Mouse (Mus musculus): Measurements from ENCODE around the gene Prpsap2. TPM values are rescaled to one million over a fixed set of nuclear protein-coding genes. Genes with fewer than 3 reads are reported as not detected.

The Prpsap2 gene
- polyA plus RNA-seq, 1 experiment from 2014 or later, result 28.2 TPM

DNA sequence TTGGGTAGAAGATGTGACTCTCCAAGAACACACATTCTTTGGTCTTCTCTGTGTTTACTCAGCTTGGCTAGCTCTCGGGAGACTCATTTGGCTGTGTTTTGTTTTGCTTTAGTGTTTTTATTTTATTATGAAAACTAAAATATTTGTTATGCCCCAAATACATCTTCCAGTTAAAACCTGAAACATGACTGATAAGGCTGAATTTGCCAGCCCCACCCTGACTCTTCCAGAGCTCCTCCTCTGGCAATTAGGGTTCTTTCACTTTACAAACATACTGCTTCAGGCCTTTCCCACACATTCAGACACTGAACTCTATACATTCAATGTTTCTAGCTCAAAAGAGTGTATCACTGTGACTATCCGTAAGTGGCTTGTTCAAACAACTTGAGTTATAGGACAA, 4.7 kb downstream of the Prpsap2 start:
- no peak overlapping the region for H3K27ac ChIP-seq (replicated peaks; ENCODE audit: low read depth, low read length)
- H3K36me3 ChIP-seq (ENCODE audit: control insufficient read depth, insufficient read depth, low read length), result peaks cover 5% of the 10 kb centered on the region
- no peaks in the 10 kb centered on the region for H3K4me1 ChIP-seq (ENCODE audit: control insufficient read depth, insufficient read depth, low read length)
- no peak overlapping the region for H3K9ac ChIP-seq (ENCODE audit: low read length)
- H3K4me2 ChIP-seq (ENCODE audit: low read depth, severe bottlenecking), result no peak overlapping the region
- no peak overlapping the region for H3K4me3 ChIP-seq (ENCODE audit: low read depth, low read length)
- ATAC-seq (ENCODE audit: insufficient number of reproducible peaks, low FRiP score, low TSS enrichment, low read depth) (no peak), DNase-seq (ENCODE audit: low spot score) (no peak)
- H3K9me3 ChIP-seq (ENCODE audit: control insufficient read depth, low read length), result no peaks in the 10 kb centered on the region
- WGBS, result 90% methylated on average over 2 of the region's 2 CpGs
- no peaks in the 10 kb centered on the region for H3K27me3 ChIP-seq (ENCODE audit: control insufficient read depth, insufficient read depth, low read length)

DNA sequence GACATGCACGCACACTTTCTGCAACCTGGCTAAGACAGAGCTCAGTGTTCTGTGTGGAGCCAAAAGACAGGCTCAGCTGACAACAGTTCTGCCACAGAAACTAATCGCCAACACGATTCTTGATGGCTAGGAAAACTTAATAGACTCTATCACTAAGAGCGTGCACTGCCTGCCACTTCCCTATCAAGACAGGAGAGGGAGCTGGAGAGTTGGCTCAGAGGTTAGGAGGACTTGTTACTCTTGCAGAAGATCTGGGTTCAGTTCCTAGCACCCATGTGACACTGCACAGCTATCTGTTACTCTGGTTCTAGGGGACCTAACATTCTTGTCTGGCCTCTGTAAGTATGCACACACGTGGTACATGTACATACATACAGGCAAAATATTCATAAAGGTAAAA, 10.3 kb downstream of the Prpsap2 start:
- DNase-seq (ENCODE audit: low spot score) (peak; percentile 24), ATAC-seq (ENCODE audit: insufficient number of reproducible peaks, low FRiP score, low TSS enrichment, low read depth) (no peak)
- Histone ChIP-seq H3K27ac (replicated peaks; ENCODE audit: low read depth, low read length) (no peak overlapping the region), H3K36me3 (ENCODE audit: control insufficient read depth, insufficient read depth, low read length) (peaks cover 10% of the 10 kb centered on the region), H3K4me2 (ENCODE audit: low read depth, severe bottlenecking) (no peak overlapping the region), H3K9me3 (ENCODE audit: control insufficient read depth, low read length) (no peaks in the 10 kb centered on the region), H3K9ac (ENCODE audit: low read length) (no peak overlapping the region), H3K4me3 (ENCODE audit: low read depth, low read length) (no peak overlapping the region), H3K27me3 (ENCODE audit: control insufficient read depth, insufficient read depth, low read length) (no peaks in the 10 kb centered on the region), H3K4me1 (ENCODE audit: control insufficient read depth, insufficient read depth, low read length) (no peaks in the 10 kb centered on the region)
- WGBS, result 82% methylated on average over 5 of the region's 5 CpGs

GRCm38 (mm10) chr11:61747161-61747560, 14.7 kb downstream of the Prpsap2 start:
- H3K4me1 ChIP-seq (ENCODE audit: control insufficient read depth, insufficient read depth, low read length), result no peaks in the 10 kb centered on the region
- DNase-seq (ENCODE audit: low spot score), result no peak
- WGBS, result 83% methylated on average over 3 of the region's 3 CpGs
- no peak overlapping the region for H3K27ac ChIP-seq (replicated peaks; ENCODE audit: low read depth, low read length)
- no peak for ATAC-seq (ENCODE audit: insufficient number of reproducible peaks, low FRiP score, low TSS enrichment, low read depth)
- H3K9me3 ChIP-seq (ENCODE audit: control insufficient read depth, low read length), result no peaks in the 10 kb centered on the region
- peaks cover 5% of the 10 kb centered on the region; the same call in 1 of the 2 replicates for H3K36me3 ChIP-seq (ENCODE audit: control insufficient read depth, insufficient read depth, low read length)
- no peak overlapping the region for H3K4me2 ChIP-seq (ENCODE audit: low read depth, severe bottlenecking)
- H3K9ac ChIP-seq (ENCODE audit: low read length), result no peak overlapping the region
- no peaks in the 10 kb centered on the region for H3K27me3 ChIP-seq (ENCODE audit: control insufficient read depth, insufficient read depth, low read length)
- no peak overlapping the region for H3K4me3 ChIP-seq (ENCODE audit: low read depth, low read length)

- Histone ChIP-seq H3K27ac (replicated peaks; ENCODE audit: low read depth, low read length) (no peak overlapping the region), H3K27me3 (ENCODE audit: control insufficient read depth, insufficient read depth, low read length) (no peaks in the 10 kb centered on the region), H3K4me3 (ENCODE audit: low read depth, low read length) (no peak overlapping the region), H3K36me3 (ENCODE audit: control insufficient read depth, insufficient read depth, low read length) (peaks cover 5% of the 10 kb centered on the region; the same call in 1 of the 2 replicates), H3K9ac (ENCODE audit: low read length) (no peak overlapping the region), H3K4me2 (ENCODE audit: low read depth, severe bottlenecking) (no peak overlapping the region), H3K9me3 (ENCODE audit: control insufficient read depth, low read length) (no peaks in the 10 kb centered on the region), H3K4me1 (ENCODE audit: control insufficient read depth, insufficient read depth, low read length) (no peaks in the 10 kb centered on the region)
- DNase-seq (ENCODE audit: low spot score) (no peak), ATAC-seq (ENCODE audit: insufficient number of reproducible peaks, low FRiP score, low TSS enrichment, low read depth) (no peak)
- WGBS, result 91% methylated on average over 9 of the region's 9 CpGs
These were observed 16.1 kb downstream of the Prpsap2 start for GRCm38 (mm10) chr11:61745781-61746180.

GRCm38 (mm10) chr11:61744460-61744859, 17.4 kb downstream of the Prpsap2 start:
- Histone ChIP-seq H3K27me3 (ENCODE audit: control insufficient read depth, insufficient read depth, low read length) (no peaks in the 10 kb centered on the region), H3K4me2 (ENCODE audit: low read depth, severe bottlenecking) (no peak overlapping the region), H3K4me3 (ENCODE audit: low read depth, low read length) (no peak overlapping the region), H3K36me3 (ENCODE audit: control insufficient read depth, insufficient read depth, low read length) (peaks cover 7% of the 10 kb centered on the region; the same call in 1 of the 2 replicates), H3K9ac (ENCODE audit: low read length) (no peak overlapping the region), H3K27ac (replicated peaks; ENCODE audit: low read depth, low read length) (no peak overlapping the region), H3K4me1 (ENCODE audit: control insufficient read depth, insufficient read depth, low read length) (no peaks in the 10 kb centered on the region), H3K9me3 (ENCODE audit: control insufficient read depth, low read length) (no peaks in the 10 kb centered on the region)
- ATAC-seq (ENCODE audit: insufficient number of reproducible peaks, low FRiP score, low TSS enrichment, low read depth) (no peak), DNase-seq (ENCODE audit: low spot score) (peak; percentile 30)
- WGBS, result 65% methylated on average over 3 of the region's 3 CpGs

GRCm38 (mm10) chr11:61743768-61744167, 18.1 kb downstream of the Prpsap2 start:
- no peak for ATAC-seq (ENCODE audit: insufficient number of reproducible peaks, low FRiP score, low TSS enrichment, low read depth)
- no peaks in the 10 kb centered on the region for H3K27me3 ChIP-seq (ENCODE audit: control insufficient read depth, insufficient read depth, low read length)
- 90% methylated on average over 3 of the region's 3 CpGs for WGBS

DNA sequence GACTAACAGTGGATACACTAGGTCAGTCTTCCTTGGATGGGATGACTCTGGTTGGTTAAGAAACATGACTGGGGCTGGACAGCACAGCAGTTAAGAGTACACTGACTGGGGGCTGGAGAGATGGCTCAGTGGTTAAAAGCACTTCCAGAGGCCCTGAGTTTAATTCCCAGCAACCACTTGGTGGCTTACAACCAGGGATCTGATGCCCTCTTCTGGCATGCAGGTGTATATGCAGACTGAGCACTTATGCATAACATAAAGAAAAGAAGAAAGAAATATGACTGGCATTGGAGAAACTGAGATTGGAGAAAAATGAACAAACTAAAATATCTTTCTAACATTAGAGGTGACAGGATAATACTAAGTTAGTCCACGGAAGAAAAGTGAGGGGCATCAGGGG, 21.4 kb downstream of the Prpsap2 start:
- H3K4me1 ChIP-seq (ENCODE audit: control insufficient read depth, insufficient read depth, low read length), result no peaks in the 10 kb centered on the region
- peaks cover 9% of the 10 kb centered on the region; the same call in 1 of the 2 replicates for H3K36me3 ChIP-seq (ENCODE audit: control insufficient read depth, insufficient read depth, low read length)
- ATAC-seq (ENCODE audit: insufficient number of reproducible peaks, low FRiP score, low TSS enrichment, low read depth) (no peak), DNase-seq (ENCODE audit: low spot score) (no peak)
- 90% methylated on average over 1 of the region's 1 CpGs for WGBS
- no peak overlapping the region for H3K9ac ChIP-seq (ENCODE audit: low read length)
- H3K27me3 ChIP-seq (ENCODE audit: control insufficient read depth, insufficient read depth, low read length), result no peaks in the 10 kb centered on the region
- H3K4me2 ChIP-seq (ENCODE audit: low read depth, severe bottlenecking), result no peak overlapping the region
- no peaks in the 10 kb centered on the region for H3K9me3 ChIP-seq (ENCODE audit: control insufficient read depth, low read length)
- H3K27ac ChIP-seq (replicated peaks; ENCODE audit: low read depth, low read length), result no peak overlapping the region
- no peak overlapping the region for H3K4me3 ChIP-seq (ENCODE audit: low read depth, low read length)

More at GRCm38 (mm10) chr11:61743768-61744167, 18.1 kb downstream of the Prpsap2 start:
- Histone ChIP-seq H3K27ac (replicated peaks; ENCODE audit: low read depth, low read length) (no peak overlapping the region), H3K36me3 (ENCODE audit: control insufficient read depth, insufficient read depth, low read length) (peaks cover 10% of the 10 kb centered on the region; the same call in 1 of the 2 replicates), H3K4me1 (ENCODE audit: control insufficient read depth, insufficient read depth, low read length) (no peaks in the 10 kb centered on the region), H3K4me2 (ENCODE audit: low read depth, severe bottlenecking) (no peak overlapping the region), H3K9ac (ENCODE audit: low read length) (no peak overlapping the region), H3K9me3 (ENCODE audit: control insufficient read depth, low read length) (no peaks in the 10 kb centered on the region), H3K4me3 (ENCODE audit: low read depth, low read length) (no peak overlapping the region)
- DNase-seq (ENCODE audit: low spot score), result no peak

- no peaks in the 10 kb centered on the region for H3K4me1 ChIP-seq (ENCODE audit: control insufficient read depth, insufficient read depth, low read length)
- H3K4me2 ChIP-seq (ENCODE audit: low read depth, severe bottlenecking), result no peak overlapping the region
- H3K27ac ChIP-seq (replicated peaks; ENCODE audit: low read depth, low read length), result no peak overlapping the region
- no peak overlapping the region for H3K4me3 ChIP-seq (ENCODE audit: low read depth, low read length)
- H3K36me3 ChIP-seq (ENCODE audit: control insufficient read depth, insufficient read depth, low read length), result peaks cover 9% of the 10 kb centered on the region; the same call in 1 of the 2 replicates
- WGBS, result 86% methylated on average over 1 of the region's 1 CpGs
- no peaks in the 10 kb centered on the region for H3K9me3 ChIP-seq (ENCODE audit: control insufficient read depth, low read length)
- no peak for ATAC-seq (ENCODE audit: insufficient number of reproducible peaks, low FRiP score, low TSS enrichment, low read depth)
- no peak overlapping the region for H3K9ac ChIP-seq (ENCODE audit: low read length)
- H3K27me3 ChIP-seq (ENCODE audit: control insufficient read depth, insufficient read depth, low read length), result no peaks in the 10 kb centered on the region
- no peak for DNase-seq (ENCODE audit: low spot score)
These were observed 24.6 kb downstream of the Prpsap2 start for GRCm38 (mm10) chr11:61737290-61737689.

DNA sequence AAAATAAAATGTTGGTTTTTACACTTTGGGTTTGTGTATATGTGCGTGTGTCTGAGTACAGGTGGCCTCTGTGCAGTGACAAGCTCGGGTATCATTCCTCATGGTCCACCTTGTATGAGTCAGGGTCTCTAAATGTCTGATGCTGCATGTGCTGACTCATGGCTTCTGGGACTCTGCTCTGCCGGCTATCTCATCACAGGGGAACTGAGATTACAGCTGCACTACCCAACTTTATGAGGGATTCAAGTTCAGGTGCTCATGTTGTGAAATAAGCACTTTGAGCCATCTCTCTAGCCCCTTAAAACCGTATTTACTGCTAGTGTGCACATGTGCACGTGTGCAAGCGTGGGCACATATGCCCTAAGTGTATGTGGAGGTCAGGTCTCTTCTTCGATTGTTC, 29.2 kb downstream of the Prpsap2 start:
- no peak for ATAC-seq (ENCODE audit: insufficient number of reproducible peaks, low FRiP score, low TSS enrichment, low read depth)
- DNase-seq (ENCODE audit: low spot score), result no peak
- Histone ChIP-seq H3K36me3 (ENCODE audit: control insufficient read depth, insufficient read depth, low read length) (peaks cover 2% of the 10 kb centered on the region; the same call in 1 of the 2 replicates), H3K9me3 (ENCODE audit: control insufficient read depth, low read length) (no peaks in the 10 kb centered on the region), H3K4me1 (ENCODE audit: control insufficient read depth, insufficient read depth, low read length) (no peaks in the 10 kb centered on the region), H3K27me3 (ENCODE audit: control insufficient read depth, insufficient read depth, low read length) (no peaks in the 10 kb centered on the region), H3K27ac (replicated peaks; ENCODE audit: low read depth, low read length) (no peak overlapping the region), H3K4me2 (ENCODE audit: low read depth, severe bottlenecking) (no peak overlapping the region), H3K4me3 (ENCODE audit: low read depth, low read length) (no peak overlapping the region), H3K9ac (ENCODE audit: low read length) (no peak overlapping the region)
- WGBS, result 88% methylated on average over 7 of the region's 7 CpGs
